Mouse (Mus musculus) yolk sac, embryonic 10.5 days (tissue): ENCODE results near the gene Vps52.
"Not testable (repeated sequence)": the region's sequence is repeated elsewhere in the genome, so short reads cannot be mapped to it uniquely, and the experiment has no call there.

ENCODE experiments used
- DNase-seq: peaks from one replicate; pipeline ENCODE4 v3.0.0-alpha.2; 2017; ENCODE audit warnings: low spot score

Vps52 gene

DNA sequence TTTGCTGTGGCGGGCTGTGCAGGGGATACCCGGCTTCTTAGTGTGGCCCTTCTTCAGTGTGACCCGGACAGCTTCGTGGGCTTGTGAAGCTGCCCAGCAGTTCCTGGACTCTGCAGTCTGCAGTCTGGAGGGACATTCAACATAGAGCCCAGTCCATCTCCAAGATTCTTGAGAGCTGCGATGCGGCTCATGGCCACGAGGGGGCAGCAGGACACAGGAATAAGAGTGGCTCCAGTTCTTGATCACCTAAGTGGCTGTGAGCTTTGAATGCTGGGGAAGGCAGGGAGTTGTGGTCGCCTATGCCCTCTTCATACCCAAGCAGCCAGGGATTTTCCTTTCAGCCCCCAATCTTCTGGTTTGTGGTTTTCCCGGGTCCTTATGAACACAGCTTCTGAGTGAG is 12.9 kb downstream of the Vps52 start:
- DNase-seq: peak; percentile 73

DNA sequence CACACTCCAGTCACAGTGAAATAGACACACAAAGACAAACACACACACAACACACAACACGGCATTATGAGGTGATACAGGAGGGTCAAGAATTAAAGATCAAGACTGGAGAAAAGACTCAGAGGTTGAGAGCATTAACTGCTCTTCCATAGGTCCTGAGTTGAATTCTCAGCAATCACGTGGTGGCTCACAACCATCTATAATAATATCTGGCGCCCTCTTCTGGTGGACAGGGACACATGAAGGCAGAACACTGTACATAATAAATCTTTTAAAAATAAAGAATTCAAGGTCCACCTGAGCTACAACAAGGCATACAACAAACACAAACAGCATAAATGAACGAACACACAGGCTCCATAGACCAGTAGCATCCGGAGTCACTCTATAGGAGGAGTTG is 13.3 kb downstream of the Vps52 start:
- DNase-seq: no peak

DNA sequence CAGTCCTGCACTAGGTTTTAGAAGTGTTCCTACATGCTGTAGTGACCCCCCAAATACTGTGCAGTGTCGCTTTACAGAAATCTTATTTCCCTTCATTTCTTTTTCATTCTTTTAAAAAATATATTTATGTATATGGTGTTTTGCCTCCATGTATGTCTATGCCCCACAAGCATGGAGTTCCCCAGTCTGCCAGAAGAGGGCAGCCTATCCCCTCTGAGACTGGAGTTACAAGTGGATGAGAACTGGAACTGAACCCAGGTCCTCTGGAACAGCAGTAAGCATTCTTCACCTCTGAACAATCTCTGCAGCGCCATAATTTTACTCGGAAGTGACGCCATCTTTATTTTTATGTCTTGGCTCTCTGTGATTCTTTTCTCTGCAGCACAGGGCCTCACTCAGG is 13.8 kb downstream of the Vps52 start:
- DNase-seq: no peak

DNA sequence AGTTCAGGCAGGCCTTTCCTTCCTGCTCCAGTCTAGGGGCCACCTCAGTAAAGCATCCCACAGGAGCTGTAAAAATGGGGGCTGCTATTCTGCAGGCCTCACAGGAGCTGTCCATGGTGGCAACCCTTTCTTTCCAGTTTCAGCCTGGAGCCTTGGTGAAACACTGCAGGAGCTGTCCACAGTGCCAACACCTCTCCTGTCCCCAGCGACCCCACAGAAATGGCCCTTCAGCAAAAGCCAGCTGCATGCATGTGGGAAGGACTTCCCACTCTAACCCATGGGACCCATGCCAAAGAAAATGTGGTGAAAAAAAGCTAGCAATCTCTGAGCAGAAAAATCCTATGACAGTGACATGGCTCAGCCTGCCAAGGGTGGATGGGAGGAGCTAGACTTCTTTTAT is 17.1 kb downstream of the Vps52 start:
- peak; percentile 55 for DNase-seq

DNA sequence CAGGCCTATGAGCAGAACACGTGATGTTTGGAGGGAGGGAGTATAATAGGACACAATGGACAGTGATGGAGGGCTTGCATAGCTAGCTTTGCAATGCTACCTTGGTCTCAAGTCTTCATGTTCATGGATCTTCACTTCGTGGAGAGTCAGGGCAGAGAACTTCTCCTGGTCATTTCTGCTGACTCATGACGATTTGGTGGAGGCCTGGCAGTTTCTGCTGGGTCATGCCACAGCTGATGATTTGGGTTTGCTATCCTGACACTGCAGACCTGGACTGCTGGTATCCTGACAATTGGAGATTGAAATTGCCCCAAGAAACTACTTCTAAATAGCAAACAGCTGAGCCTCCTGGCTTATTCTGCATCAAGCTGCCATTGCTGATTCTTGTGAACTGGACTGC is 18.0 kb downstream of the Vps52 start:
- no peak for DNase-seq

DNA sequence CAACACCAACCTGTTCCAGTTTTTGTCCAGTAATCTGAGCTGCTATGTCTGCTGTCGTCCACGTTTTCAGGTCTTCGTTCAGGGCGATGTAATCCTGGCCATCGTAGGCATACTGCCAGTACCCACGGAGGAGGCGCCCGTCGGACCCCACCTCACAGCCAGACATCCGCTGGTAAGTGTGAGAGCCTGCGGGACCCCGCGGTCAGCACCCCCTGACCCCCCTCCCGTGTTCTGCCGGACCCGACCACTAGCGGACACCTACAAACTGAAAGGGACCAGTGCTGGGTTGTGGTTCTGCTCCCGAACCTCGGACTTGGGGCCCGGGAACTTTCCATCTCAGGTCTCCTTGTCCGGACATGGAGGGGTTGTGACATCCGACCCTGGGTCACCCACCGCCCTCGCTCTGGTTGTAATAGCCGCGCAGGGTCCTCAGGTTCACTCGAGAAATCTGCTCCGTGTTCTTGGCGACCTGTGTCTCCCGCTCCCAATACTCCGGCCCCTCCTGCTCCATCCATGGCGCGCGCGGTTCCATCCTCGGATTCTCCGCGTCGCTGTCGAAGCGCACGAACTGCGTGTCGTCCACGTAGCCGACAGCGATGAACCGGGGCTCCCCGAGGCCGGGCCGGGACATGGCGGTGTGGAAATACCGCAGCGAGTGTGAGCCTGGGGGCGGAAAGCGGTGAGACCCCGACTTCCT is 22.4 kb downstream of the Vps52 start:
- DNase-seq: no peak

DNA sequence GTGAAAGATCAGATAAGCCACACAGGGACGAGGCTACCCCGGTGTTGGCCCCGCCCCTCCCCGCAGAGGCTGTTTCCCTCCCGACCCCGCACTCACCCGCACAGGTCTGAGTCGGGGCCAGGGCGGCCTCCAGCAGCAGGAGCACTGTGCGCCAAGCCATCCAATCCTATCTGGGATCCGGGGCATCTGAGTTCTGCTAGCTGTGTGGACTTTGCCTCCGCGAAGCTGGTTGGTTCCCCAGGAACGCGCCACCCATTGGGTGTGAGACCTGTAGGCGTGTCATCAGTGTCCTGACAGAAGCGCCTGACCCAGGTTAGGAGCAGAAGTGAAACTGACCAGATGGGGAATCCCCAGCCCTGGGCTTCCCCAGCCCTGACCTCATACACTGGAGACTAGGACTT is 23.0 kb downstream of the Vps52 start:
- DNase-seq: peak; percentile 90

DNA sequence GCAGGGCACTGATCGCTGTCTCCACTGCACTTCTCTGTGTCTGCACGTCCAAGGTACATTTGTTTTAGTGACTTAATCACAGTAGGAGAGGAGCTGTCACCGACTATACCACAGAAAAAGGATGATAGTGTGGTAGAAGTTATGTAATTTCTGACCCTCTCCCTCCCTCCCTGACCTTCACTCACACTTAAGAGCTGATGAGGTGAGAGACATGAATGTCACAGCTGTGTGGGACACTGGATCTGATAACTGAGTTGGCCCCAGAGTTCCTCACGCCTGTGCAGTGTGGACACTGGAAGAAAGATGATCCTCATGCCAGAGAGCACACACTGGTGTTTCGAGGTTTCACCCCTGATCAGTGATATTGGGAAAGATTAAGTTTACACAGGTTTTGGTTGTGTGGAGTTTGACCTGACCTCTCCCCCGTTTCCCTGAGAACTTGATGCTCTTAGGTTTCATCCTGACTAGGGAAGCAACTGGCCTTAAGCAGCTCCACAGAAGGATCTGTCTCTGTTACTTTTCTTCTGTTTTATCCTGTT is 24.0 kb downstream of the Vps52 start:
- DNase-seq: no peak

DNA sequence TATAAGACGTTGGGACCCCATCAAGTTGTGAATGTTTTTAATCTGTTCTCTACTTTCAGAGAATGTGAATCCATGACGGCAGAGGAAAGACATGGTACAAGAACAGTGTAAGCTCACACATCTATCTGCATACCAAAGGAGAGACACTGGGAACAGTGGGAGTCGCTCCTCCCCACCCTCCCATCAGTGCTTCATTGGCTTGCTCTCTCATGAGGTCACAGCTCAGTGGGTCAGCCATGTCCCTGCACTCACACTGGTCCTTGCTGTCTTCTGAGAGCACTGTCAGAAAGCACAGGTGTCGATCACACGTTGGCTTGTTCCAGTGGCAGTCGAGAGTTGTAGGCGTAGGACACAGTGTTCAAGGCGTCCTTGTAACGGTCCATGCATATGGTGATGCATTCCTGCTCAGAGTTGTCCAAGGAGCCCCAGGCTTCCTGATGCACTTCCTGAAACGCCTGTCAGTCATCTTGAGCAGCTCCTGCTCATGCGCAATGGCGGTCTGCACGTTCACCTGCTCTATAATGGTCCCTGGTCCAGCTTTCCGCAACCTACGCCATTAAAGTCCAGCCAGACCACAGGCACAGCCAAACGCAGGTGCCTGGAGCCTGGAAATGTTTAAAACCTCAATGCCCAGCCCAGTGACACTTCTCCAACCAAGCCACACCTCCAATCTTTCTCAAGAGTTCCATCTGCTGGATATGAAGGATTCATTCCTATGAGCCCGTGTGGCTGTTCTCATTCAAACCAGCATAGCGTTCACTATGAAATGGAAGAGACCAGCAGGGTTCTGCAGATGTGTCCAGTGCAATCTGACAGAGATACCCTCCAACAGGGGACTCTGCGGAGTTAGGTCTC is 24.8 kb downstream of the Vps52 start:
- DNase-seq: no peak

DNA sequence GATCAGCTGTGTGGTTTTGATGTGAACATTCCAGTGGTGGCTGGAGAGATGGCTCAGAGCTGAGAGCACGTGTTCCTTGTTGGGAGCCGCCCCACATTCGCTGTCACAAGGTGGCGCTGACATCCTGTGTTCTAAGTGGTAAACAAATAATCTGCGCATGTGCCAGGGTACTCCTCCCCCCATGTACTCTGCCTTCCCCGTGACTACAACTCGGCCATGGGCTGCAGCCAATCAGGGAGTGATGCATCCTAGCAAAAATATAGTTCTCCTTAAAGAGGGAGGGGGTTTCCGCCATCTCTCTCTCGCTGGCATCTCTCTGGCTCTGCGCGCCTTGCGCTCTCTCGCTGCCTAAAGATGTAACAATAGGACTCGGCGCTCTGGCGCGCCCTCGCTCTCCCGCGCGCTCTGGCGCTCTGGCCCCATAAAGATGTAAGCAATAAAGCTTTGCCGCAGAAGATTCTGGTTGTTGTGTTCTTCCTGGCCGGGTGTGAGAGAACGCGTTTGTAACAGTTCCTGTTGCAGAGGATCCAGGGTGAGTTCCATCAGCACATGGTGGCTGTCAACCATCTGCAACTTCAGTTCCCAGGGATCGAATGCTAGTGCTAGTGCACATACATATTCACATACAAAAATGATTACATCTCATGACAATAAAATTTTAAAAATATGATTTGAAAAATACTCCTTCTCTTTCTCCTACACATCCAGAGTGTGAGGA is 25.7 kb downstream of the Vps52 start:
- DNase-seq: peak; percentile 92

DNA sequence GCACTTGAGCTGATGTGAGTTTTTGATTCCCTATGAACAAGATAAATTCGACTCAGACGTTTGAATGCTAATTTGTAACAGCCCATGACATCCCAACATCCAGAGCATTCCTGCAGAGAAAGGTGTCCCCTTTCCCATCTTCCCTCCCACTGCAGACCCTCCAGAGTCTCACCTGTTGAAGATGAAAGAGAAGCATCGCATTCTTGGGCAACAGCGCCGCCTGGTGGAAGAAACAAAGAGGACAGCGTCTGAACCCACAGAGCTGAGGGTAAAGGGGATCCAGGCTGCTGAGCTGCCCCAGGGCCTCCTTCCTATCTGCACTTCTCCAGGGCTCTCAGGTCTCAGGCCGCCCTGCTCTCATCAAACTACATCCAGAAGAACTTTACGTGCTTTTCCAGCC is 26.5 kb downstream of the Vps52 start:
- peak; percentile 35 for DNase-seq

DNA sequence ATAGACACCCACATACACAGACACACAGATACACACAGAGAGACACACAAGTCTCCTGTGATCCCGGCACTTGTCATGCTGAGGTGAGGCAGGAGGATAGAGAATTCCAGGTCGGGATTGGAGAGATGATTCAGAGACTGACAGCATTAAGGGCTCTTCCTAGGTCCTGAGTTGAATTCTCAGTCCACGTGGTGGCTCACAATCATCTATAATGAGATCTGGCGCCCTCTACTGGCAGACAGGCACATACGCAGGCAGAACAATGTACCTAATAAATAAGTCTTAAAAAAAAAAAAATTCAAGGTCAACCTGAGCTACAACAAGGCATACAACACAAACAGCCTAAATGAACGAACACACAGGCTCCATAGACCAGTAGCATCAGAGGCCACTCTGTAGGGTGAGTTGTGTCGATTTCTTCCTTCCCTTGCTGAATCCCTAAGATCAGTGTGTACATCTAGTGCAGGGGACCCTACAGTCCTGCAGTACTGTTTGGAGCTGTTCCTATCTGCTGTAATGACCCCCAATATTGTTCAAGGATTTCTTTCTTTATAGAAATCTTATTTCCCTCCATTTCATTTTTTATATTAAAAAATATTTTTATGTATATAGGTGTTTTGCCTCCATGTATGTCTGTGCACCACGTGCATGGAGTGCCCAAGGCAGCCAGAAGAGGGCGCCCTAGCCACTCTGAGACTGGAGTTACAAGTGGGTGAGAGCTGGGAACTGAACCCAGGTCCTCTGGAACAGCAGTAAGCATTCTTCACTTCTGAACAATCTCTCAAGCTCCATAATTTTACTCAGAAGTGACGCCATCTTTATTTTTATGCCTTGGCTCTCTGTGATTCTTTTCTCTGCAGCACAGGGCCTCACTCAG is 36.4 kb downstream of the Vps52 start:
- DNase-seq: peak; percentile 40

DNA sequence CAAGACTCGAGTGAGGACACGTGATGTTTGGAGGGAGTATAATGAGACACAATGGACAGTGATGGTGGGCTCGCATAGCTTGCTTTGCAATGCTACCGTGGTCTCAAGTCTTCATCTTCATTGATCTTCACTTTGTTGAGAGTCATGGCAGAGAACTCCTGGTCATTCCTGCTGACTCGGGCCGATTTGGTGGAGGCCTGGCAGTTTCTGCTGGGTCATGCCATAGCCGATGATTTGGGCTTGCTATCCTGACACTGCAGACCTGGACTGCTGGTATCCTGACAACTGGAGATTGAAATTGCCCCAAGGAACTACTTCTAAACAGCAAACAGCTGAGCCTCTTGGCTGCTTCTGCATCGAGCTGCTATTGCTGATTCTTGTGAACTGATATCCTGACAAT is 39.3 kb downstream of the Vps52 start:
- DNase-seq: no peak

DNA sequence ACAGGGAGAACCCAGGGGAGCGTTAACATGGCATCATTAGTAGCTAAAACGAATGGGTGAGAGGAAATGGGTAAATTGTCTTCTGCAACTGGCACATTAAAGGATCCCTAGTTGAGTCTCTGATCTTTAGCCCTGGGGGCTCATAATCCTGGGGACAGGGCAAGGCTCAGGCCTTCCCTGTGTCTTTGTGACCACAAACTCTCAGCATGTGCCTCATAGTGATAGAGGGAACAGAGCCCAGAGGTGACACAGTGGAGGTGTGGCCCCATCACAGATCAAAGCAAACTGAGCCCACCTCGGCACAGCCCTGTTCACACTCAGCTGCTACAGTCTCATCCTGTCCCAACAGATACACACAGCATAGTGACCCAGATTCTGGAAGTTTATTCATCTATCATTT is 40.0 kb downstream of the Vps52 start:
- no peak for DNase-seq

DNA sequence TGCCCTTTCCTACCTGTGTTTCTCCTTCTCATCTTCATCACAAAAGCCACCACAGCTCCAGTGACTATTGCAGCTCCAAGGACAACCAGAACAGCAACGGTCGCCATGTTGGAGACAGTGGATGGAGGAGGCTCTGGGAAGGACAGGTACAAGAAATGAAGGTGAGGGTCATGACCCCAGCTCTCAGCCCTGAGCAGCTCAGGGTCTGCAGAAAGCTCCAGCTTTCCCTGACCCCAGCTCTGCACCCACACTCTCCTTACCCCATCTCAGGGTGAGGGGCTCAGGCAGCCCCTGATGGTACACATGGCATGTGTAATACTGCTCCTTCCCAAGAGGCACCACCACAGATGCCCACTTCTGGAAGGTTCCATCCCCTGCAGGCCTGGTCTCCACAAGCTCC is 41.4 kb downstream of the Vps52 start:
- DNase-seq: not testable (repeated sequence)

DNA sequence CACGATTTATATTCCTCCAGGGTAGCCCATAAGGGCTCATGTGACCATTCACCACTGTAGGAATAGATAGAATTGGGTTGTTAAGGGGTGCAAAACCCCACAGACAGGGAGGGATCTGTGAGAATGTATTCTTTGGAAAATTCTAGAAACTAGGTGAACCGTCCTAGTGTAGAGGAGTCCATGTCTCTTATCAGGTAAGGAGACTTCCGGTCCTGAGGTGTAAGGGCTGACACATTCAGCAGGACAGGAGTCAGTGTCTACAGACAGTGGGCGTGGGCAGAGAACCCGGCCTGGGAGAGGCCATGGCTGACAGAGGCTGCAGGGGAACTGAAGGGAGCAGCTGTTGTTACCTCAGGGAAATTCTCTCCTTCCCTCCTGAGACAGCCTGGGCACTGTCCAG is 43.1 kb downstream of the Vps52 start:
- DNase-seq: not testable (repeated sequence)

DNA sequence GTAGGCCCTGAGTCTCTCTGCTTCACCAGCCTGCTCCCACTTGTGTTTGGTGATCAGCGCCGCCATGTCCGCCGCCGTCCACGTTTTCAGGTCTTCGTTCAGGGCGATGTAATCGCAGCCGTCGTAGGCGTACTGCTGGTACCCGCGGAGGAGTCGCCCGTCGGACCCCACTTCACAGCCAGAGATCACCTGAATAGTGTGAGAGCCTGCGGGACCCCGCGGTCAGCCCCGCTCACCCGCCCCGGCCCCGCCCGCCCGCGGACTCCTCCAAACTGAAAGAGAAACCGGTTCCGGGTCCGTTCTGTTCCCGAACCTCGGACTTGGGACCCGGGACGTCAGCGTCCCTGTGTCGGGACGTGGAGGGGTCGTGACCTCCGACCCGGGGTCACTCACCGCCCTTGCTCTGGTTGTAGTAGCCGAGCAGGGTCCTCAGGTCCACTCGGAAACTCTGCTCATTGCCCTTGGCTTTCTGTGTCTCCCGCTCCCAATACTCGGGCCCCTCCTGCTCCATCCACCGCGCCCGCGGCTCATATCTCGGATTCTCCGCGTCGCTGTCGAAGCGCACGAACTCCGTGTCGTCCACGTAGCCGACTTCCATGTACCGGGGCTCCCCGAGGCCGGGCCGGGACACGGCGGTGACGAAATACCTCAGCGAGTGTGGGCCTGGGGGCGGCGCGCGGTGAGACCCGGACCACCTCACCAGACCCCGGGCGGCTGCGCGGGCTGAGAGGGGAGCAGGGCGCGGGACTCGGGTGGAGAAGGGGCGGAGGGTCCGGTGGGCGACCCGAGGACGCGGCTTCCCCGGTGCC is 43.9 kb downstream of the Vps52 start:
- peak; percentile 21 for DNase-seq

DNA sequence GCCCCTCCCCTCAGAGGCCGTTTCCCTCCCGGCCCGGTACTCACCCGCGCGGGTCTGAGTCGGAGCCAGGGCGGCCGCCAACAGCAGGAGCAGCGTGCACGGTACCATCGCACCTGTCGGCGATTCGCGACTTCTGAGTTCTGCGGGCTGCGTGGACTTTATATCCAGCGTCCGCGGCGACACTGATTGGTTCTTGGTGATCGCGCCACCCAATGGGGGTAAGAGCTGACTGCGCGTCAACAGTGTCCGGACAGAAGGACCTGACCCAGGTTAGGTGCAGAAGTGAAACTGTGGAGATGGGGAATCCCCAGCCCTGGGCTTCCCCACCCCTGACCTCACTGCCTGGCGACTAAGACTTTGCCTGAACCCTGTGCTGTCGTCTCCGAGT is 44.5 kb downstream of the Vps52 start, which contains the start of gene H2-K1:
Gene H2-K1 (minus strand): TSS at position 198 of the 388 bp plus-strand sequence.
- peak; percentile 76 for DNase-seq

DNA sequence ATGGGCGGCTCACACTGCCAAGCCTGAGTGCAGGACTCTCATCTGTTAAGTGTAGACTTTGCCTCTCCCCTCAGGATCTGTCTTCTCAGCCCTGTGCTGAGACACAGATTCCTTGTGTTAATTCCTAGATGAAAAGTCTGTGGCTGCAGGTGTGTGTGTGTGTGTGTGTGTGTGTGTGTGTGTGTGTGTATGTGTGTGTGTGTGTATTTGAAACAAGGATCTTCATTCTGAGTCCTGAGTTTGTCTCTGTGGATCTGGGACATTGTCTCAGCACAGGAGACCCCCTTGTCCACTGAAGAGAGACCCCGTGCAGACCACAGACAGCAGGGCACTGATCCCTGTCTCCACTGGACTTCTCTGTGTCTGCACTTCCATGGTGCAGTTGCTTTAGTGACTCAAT is 45.2 kb downstream of the Vps52 start:
- DNase-seq: not testable (repeated sequence)

DNA sequence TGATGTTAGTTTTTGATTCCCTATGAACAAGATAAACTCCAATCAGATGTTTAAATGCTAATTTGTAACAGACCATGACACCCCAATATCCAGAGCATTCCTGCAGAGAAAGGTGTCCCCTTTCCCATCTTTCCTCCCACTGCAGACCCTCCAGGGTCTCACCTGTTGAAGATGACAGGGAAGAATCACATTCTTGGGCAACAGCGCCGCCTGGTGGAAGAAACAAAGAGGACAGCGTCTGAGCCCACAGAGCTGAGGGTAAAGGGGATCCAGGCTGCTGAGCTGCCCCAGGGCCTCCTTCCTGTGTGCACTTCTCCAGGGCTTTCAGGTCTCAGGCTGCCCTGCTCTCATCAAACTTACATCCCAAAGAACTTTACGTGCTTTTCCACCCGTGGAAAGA is 47.8 kb downstream of the Vps52 start:
- no peak for DNase-seq

DNA sequence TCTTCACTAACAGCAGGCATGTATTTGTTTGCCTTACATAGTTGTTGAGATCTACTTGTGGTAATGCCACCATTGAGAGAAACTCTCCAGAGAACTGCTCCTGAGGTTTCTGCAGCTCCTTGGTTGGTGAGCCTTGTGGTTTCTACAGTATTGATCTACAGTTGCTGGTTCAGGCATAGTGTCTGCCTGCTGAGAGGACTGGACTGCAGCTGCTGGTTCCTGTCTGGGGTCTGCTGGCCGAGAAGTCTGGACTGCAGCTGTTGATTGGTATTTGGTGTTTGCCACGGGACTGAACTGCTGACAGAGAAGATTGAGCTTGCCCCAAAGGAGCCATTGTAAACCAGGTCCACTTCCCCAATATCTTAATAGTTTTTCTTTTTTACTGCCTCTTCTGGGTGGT is 51.0 kb downstream of the Vps52 start:
- no peak for DNase-seq
